Mouse (Mus musculus): ENCODE results near the gene Gtf2h4.

GRCm38 (mm10) chr17:35702605-35703004 lies 29.1 kb upstream of the Gtf2h4 start:
- no peak for TF ChIP-seq POLR2A (IDR thresholded peaks at IDR 0.05; ENCODE audit: borderline replicate concordance, extremely low read depth, insufficient read depth, insufficient read length, poor library complexity, severe bottlenecking)
- TF ChIP-seq CTCF (IDR thresholded peaks at IDR 0.05; ENCODE audit: borderline replicate concordance, extremely low read depth, insufficient read depth, insufficient read length): 0 out of 2 replicates have a peak, but pooled peaks have one; percentile 10
